Mouse (Mus musculus) layer of hippocampus, adult 11-12 months (tissue): Measurements from ENCODE around the gene Epha8.

Experiments
- DNase-seq: peaks from one replicate; pipeline ENCODE4 v3.0.0; 2022; ENCODE audit warnings: low spot score

Gene Epha8

GRCm38 (mm10) chr4:136954562-136954961, 2.1 kb downstream of the Epha8 start:
- DNase-seq, result no peak

- DNase-seq, result no peak
These were observed 7.2 kb downstream of the Epha8 start for GRCm38 (mm10) chr4:136949266-136949989.

DNA sequence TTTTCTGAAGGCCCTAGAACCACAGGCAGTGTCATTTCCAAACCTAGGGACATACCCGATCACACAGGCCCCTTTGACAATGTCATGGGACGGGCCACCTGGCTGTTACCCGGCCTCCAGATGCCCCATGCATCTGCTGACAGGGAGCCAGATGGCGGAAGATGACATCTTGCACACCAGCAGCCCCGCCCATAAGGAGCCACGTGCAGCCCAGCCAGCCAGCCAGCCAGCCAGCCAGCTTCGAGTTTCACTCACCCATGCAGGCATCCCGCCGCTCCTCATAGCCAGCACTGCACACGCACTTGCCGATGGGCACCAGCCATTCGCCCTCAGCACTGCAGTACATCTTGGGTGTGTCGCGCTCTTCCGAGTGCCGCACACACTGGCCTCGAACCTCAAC, 11.2 kb downstream of the Epha8 start:
- DNase-seq, result no peak

- DNase-seq, result no peak
These were observed 11.9 kb downstream of the Epha8 start for GRCm38 (mm10) chr4:136944558-136945350.

DNA sequence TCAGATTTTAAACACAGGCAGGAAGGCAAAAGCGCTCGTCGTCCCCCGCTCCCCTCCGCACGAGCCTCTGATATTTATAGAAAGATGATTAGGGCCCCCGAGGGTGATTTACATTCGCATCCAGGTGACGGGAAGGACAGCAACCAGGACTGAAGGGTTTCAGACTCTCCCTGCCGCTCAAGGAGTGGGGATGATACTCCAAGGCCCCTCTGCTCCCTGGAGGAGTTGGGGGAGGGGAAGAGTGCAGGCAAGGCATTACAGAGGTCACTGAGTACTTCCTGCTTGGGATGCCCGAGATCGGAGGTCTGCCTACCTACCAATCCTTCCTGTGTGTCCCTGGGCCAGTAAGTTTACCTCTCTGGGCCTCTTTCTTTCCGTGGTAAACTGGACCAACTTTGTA, 13.4 kb downstream of the Epha8 start:
- DNase-seq, result no peak

DNA sequence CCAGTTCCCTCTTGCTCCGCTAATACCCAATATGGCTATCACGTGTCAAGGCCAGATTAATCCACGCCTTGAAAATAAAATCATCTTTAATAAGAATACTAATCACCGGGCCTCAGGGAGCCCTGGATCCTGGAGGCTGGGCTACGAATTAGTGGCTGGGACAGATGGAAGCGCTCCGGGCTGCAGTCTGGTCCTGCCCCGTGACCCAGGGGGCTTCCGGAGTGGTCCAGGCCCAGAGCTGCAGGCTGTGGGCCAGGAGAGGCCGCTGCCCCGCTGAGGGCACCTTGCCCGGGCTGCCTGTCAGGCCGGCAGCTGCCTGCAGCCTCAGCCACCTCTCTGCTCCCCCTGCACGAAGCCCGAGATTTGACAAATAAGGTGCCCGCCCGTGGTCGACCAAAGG, 13.9 kb downstream of the Epha8 start:
- DNase-seq, result no peak

DNA sequence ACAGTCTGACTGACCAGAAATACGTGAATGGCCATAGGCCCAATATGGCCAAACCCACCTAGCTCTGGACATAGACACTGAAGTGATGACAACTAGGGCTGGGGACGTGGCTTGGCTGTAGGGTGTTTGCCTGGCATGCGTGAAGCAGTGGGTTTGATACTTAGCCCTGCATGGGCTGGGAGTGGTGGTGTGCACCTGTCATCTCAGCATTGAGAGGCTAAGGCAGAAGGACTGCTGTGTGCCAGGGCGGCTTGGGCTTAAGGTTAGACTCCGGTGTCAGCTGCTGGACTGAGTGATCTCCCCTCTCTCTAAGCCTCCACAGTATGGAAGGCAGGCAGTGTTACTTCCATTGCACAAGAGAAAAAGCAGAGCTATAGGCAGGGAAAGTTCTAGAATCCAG, 18.7 kb downstream of the Epha8 start:
- no peak for DNase-seq

DNA sequence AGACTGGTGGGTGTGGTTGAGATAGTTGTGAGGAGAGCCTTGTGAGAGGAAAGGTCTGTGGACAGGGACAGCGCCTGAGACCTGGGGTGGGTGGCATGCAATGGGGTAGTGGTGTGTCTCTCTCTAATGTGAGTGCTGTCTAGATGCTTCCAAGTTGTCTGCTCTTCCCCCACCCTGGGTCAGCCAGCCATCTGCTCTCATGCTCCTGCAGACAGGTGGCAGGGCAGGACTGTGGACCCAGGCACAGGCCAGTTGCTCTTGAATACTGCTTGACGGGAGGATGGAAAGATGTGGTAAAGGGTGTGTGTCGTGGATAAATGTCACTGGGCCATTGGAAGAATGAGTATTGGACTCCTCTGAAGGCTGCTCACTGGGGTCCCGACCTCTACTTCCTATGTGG, 19.3 kb downstream of the Epha8 start:
- no peak for DNase-seq

DNA sequence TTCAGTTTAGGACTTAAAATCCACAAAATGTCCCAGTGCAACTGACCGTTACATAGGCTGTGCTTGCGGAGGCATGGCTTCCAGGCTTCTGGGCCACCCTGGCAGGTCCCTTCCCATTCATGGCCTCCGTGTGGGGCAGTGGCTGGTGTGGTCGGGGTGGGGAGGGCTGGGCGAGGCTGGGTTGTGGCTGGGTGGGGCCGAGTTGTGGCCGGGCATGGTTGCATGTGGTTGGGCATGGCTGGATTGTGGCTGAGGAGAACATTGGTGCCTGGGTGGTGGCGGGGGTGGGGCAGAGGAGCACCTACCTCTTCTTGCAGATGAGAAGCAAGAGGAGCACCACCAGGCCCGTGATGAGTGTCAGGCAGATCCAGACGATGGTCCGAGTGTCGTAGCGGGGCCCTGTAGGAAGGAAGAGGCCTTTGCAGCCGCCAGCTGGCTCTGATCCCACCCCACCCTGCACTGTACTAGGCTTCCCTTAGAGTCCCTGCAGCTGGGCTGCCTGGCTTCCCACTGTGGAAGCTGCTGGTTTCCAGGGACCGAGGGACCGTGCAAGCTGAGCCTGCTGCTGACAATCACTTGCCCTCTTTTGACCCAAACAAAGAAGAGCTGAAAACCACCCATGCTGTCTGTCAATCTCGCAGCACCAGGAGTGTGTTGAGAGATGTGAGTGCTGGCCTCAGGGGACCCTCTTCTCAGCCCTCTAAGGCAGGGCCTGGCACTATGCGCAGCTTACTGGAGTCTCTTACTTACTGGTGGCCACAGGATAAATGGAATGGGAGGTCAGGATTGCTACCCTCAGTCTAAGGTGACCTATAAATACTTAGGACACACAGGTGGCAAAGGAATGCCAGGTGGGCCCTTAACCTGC, 21.6 kb downstream of the Epha8 start:
- DNase-seq, result no peak

- no peak for DNase-seq
These were observed 26.1 kb downstream of the Epha8 start for GRCm38 (mm10) chr4:136930474-136930873.

DNA sequence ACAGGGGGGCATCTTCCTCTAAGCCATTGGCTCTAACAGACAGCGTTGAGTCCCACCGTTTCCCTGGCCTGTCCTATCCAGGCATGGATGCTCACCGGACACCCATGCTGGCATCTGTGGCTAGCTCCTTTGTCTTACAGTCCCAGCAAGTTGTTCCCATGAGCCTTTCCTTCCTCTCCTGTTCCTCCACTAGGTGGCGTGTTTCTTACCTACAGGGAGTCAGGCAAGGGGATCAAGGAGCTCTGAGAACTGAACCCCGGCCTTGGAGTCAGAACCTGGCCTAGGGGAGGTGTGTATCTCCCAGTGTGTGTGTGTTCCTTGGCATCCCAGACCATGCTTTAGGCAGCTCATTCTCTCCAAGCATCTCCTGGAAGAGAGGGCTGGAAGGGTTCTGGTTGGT, 27.7 kb downstream of the Epha8 start:
- peak; percentile 27 for DNase-seq

DNA sequence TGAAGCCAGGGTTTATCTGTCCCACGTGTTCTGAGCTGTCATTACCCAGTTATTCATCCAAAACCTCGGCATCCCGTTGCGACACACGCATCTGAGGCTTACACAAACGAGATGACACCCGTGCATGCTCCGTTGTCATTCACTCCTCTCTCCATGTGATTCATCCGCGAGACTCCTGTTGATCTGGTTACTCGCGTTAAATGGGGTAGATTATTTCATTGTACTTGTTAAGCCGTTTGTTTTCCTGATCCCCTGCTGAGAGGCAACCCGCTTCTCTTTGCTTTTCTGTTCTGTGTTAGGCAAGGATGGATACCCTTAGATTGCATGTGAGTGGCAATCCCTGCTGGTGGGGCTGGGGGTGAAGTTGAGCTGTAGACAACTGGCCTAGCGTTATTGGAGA, 30.8 kb downstream of the Epha8 start:
- no peak for DNase-seq

DNA sequence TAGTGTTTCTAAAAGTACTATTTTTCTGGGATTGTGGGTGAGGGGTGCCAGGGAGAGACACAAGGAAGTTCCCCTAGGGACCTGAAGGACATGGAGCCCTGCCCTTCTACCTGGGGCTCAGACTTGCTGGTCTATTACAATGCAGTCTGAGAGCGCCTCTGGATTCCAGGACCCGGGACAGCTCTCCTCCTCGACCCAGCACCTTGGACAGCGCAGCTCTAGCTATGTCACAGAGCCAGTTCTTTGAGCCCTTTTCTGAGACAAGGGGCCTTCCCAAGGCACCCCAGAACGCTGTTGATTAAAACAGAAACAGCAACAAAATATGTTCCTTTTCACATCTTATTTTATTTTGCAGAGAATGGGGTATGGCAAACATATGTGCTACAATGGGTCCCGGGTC, 32.1 kb downstream of the Epha8 start:
- peak; percentile 24 for DNase-seq

GRCm38 (mm10) chr4:136919526-136919925, 37.1 kb downstream of the Epha8 start:
- DNase-seq, result peak; percentile 24

GRCm38 (mm10) chr4:136918834-136919233, 37.8 kb downstream of the Epha8 start:
- DNase-seq, result no peak

GRCm38 (mm10) chr4:136917165-136917524, 39.5 kb downstream of the Epha8 start:
- no peak for DNase-seq

DNA sequence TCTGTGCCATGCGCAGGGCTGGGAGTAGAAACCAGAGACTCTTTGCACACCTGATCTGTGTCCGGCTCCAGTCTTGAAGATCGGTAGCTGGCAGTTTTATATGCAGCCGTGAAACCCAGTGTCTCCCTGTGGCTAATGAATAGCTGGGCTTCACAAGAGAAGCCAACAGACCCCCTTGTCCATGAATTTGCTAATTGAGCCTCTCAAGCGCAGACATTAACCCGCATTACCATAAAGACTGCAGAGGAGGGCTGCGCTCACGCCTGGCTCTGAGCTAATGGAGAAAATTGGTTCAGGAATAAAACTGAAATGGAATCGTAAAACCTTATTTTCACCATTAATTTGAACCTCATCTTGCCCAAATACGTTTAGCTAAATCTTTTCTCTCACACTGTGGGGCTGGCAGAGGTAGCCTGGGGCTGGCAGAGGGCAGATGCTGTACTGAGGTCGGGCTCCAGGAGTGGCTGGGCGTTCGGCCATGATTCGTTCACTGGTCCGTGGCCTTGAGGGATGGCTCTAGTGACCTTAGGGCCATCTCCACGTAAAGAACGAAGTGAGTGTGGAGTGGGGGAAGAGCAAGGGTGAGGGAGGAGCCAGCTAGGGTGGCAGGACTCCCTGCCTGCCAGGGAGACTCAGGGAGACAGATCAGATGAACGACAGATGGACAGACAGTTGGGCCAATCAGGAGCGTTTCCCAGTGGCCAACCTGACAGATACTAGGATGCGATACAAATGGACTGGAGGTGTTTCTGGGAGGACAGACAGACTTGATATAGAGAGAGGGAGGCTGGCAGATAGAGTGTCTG, 40.1 kb downstream of the Epha8 start:
- DNase-seq, result no peak

DNA sequence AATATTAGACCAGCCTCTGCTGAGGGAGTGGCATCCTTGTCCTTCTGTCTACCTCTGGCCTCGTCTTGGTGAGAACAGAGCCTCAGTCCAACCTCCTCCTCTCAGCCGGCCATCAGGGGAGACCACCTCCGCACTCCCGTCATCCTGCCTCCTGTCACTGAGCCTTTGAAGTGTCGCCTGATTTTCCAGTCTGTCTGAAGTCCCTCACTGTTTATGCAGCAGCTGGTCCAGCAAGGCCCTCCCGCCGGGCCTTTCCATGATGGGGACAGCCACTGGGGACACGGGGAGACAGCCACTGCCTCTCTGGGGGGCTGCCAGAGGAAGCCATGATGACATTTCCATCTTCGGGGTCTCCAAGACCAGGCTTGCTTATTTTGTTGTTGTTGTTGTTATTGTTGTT, 43.8 kb downstream of the Epha8 start:
- no peak for DNase-seq

DNA sequence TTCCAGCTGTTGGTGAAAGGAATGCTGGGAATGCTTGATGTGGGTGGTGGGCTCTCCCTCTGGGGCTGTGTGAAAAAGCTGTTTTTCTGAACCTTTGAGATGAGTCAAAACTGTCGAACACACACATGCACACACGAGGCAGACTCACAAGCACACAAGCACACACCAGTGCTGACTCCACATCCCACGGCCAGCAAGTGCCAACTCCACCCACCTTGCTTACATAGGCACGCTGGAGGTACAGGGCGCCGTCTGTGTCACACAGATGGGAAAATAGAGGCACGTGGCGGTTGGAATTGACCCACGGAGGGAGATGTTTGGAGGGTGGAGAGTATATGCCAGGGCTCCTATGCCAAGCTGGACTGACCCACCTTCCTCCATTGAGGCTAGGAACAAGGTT, 44.8 kb downstream of the Epha8 start:
- DNase-seq, result peak; percentile 32

DNA sequence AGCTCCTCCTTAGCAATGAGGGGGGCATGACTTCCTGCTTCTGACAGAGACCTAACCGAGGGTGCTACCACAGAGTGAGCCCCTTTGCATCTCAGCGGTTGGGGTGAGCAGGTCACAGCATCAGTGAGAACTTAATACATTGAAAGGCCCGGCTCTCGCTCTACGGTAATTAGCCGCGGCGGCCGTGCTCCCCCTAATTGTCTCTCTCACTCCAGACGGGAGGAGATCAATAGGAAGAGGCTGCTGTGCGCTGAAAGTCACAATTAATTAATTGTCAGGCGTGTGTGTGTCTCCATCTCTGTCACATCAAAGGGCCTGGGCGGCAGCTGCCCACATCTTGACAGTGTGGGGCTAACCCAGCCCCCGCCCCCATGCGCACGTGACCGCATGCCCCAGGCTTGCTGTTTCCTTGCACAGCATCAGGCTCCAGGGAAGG, 45.4 kb downstream of the Epha8 start:
- no peak for DNase-seq

DNA sequence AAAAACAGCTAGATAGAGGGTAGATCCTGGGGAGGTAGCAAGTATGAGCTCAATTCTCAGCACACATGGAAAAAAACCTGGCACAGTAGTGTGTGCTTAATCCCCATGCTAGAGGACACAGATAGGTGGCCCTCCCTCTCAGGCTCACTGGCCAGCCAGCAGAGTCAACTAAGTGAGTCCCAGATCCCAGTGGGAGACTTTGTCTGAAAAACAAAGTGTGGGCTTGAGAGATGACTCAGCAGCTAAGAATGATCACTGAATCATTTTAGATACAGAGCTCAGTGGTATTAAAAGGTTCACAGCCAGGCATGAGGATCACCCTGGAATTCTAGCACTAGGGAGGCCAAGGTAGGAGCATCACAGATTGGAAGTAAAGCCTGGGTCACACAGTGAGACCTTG, 48.8 kb downstream of the Epha8 start:
- no peak for DNase-seq

DNA sequence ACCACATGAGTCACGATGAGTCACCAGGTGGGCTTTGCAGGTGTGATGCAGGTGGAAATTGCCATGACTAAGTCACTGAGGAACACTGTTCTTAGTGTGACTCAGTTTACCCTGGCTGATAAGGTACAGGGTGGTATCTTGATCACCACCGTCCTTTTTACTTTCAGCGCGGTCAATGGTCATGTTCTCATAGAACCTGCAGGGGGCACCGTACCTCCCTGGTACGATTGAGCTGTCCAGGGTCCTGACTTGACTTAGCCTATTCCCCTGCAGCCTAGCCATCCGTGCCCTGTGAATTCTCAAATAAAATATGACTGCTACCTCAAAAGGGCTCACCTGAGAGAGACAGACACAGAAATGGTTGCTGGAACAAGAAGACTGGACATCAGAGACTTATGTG, 49.6 kb downstream of the Epha8 start:
- no peak for DNase-seq
